Mouse (Mus musculus) stomach, postnatal 0 days (tissue): ENCODE data around the gene Krt7. TPM values are rescaled to one million over a fixed set of nuclear protein-coding genes. Genes with fewer than 3 reads are reported as not detected.

Experiments used
- ATAC-seq: fragments of 200-750 bp; cut with Nextera tagmentation; 2 replicates; pipeline ENCODE4 v1.8.0; 2017; ENCODE audit not compliant: low FRiP score, low TSS enrichment
- DNase-seq: peaks from one replicate; pipeline ENCODE4 v3.0.0-alpha.2; 2016; ENCODE audit warnings: low spot score
- H3K27ac ChIP-seq: fragments of 300-500 bp; sonication (generic); replicated peaks from 2 replicates; pipeline ENCODE4 v1.5.1; 2014; ENCODE audit warnings: mild to moderate bottlenecking, control low read depth
- H3K27me3 ChIP-seq: fragments of 300-500 bp; sonication (generic); 2 replicates; pipeline ENCODE4 v1.6.1; 2014; ENCODE audit warnings: low read length; ENCODE audit not compliant: control insufficient read depth, insufficient read depth
- H3K36me3 ChIP-seq: fragments of 300-500 bp; sonication (generic); 2 replicates; pipeline ENCODE4 v1.6.1; 2014; ENCODE audit warnings: low read length, mixed read lengths; ENCODE audit not compliant: control insufficient read depth, insufficient read depth
- H3K4me1 ChIP-seq: fragments of 300-500 bp; sonication (generic); replicated peaks from 2 replicates; pipeline ENCODE4 v1.6.1; 2014; ENCODE audit warnings: antibody characterized with exemption; ENCODE audit not compliant: control insufficient read depth, insufficient read depth
- H3K4me2 ChIP-seq: fragments of 300-500 bp; sonication (generic); replicated peaks from 2 replicates; pipeline ENCODE4 v1.6.1; 2014; ENCODE audit warnings: low read depth, mild to moderate bottlenecking, control low read depth, moderate library complexity
- H3K4me3 ChIP-seq: fragments of 300-500 bp; sonication (generic); 2 replicates; pipeline ENCODE4 v1.5.1; 2014; ENCODE audit warnings: low read depth, low read length, control low read depth
- H3K9ac ChIP-seq: fragments of 300-500 bp; sonication (generic); 2 replicates; pipeline ENCODE4 v1.6.1; 2014; ENCODE audit warnings: mild to moderate bottlenecking, low read length, control low read depth, mixed read lengths
- H3K9me3 ChIP-seq: fragments of 300-500 bp; sonication (generic); 2 replicates; pipeline ENCODE4 v1.6.1; 2016; ENCODE audit warnings: low read length; ENCODE audit not compliant: control insufficient read depth
- CTCF ChIP-seq: IDR thresholded peaks from 2 replicates; pipeline ENCODE4 v1.5.1; 2016; ENCODE audit warnings: antibody characterized with exemption, low read depth, mild to moderate bottlenecking, moderate library complexity
- EP300 ChIP-seq: optimal IDR thresholded peaks from 2 replicates; pipeline ENCODE3; 2016; ENCODE audit warnings: antibody characterized with exemption
- WGBS: fragments of 180-500 bp; shearing (Covaris S2); extraction: QIAGEN DNeasy Blood & Tissue Kit; methylation state at CpG from one replicate; pipeline ENCODE4 v1.1.7; 2014; 5-methylcytosine and 5-hydroxymethylcytosine counted together
- polyA plus RNA-seq: library from polyadenylated mRNA; unstranded; fragments of >200 nt; fragmentation: Nextera tagmentation; extraction: Ambion mirVana; gene quantifications from 2 replicates; pipeline ENCODE4 v1.2.1, GENCODE M21; 2015

The Krt7 gene
- polyA plus RNA-seq, 1 experiment from 2014 or later: 191 TPM

DNA sequence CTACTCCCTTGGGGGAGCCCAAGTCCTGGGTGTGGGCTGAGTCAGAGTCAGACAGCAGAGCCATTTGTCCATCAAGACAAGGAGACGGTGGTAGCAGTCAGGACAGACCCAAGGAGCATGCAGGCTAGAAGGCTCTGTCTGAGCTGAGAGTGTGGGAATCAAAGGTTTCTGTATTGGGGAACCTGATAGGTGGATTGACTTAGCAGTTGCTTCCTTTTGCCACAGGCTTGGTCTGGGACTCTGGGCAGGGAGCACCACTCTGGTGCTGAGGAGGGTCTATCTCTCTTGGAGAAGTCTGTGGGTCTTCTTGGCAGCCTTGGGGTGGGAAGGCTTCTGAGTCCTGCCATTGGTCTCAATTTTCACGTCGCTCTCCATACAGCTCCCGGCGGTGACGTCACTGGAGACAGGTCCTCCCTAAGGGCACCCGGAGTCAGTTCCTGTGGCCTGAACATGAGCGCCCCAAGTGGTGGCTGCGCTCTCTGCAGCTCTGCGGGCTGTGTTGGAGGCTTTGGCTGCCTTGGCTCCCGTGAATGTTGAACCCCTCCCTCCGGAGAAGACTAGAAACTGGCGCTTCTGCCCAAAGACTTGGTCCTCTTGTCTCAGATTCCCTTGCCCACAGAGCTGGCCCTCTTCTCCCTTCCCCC, 42.4 kb downstream of the Krt7 start:
- Histone ChIP-seq H3K27ac (no peak overlapping the region), H3K27me3 (no peaks in the 10 kb centered on the region), H3K4me3 (no peak overlapping the region), H3K9me3 (no peaks in the 10 kb centered on the region), H3K4me1 (no peaks in the 10 kb centered on the region), H3K36me3 (no peaks in the 10 kb centered on the region), H3K4me2 (no peak overlapping the region), H3K9ac (no peak overlapping the region)
- peak; percentile 86 for TF ChIP-seq CTCF
- TF ChIP-seq EP300: no peak
- ATAC-seq: peak; percentile 83
- 7% methylated on average over 13 of the region's 13 CpGs for WGBS
- peak; percentile 88 for DNase-seq

DNA sequence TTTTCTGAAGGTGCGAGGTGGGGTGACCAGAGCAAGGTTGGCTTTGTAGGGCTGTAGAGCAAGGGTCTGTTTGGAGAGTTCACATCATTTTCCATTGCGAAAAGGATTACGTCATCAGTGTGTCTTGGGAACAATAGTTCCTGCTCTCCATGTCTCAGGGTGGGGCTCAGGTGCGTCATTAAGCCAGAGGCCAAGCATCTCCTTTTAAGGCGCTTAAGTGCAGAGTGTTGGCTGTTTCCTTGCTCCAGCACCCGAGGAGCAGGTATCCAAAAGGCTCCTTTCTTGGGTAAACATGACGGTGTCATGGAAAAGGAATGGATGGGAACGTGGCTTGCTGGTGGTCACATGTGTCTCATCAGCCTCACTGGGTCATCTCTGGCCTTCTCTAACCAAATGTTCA, 43.9 kb downstream of the Krt7 start:
- Histone ChIP-seq H3K9me3 (no peaks in the 10 kb centered on the region), H3K4me2 (no peak overlapping the region), H3K36me3 (no peaks in the 10 kb centered on the region), H3K4me3 (no peak overlapping the region), H3K27ac (no peak overlapping the region), H3K27me3 (no peaks in the 10 kb centered on the region), H3K4me1 (no peaks in the 10 kb centered on the region), H3K9ac (no peak overlapping the region)
- 61% methylated on average over 8 of the region's 8 CpGs for WGBS
- TF ChIP-seq CTCF (no peak), EP300 (no peak)
- ATAC-seq: peak; percentile 55
- DNase-seq: no peak

DNA sequence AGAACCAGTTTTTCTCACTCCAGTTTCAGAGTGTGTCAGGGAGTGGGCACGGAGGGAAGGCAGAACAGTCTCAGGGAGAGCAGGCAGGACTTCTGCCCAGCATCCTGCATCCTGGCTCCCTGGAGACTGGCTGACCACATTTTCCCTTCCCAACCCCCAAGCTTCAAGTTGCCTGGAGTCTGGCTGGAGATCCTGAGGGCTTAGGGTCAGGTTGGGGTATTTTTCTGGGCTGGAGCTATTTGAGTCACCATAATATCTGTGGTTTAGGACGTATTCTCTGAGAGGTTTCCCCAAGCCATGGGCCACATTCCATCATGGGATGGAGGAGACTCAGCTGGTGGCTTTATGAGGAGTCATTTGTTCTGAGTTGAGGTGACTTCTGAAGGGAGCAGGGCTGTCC, 44.4 kb downstream of the Krt7 start:
- 65% methylated on average over 2 of the region's 2 CpGs for WGBS

DNA sequence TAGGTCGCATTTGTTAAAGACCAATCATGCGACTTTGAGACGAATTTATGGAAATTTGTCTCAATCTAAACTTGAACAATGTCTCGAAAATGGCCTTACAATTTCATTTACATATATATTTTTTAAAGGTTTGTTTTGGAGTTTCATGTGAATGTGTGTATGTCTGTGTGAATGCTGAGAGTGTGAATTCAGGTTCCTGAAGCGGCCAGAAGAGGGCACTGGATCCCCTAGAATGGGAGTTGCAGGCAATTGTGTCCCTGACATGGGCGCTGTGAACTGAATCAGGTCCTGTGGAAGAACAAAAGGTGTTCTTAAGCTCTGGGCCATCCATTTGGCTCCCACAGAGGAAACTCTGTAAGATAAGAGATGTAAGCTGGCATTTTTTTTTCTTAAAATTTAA, 45.0 kb downstream of the Krt7 start:
- TF ChIP-seq EP300: no peak
- TF ChIP-seq CTCF: peak; percentile 20; the same call in 1 of the 2 replicates
- DNase-seq (no peak), ATAC-seq (no peak)
- Histone ChIP-seq H3K4me3 (no peak overlapping the region), H3K27me3 (no peaks in the 10 kb centered on the region), H3K4me2 (no peak overlapping the region), H3K4me1 (no peaks in the 10 kb centered on the region), H3K9me3 (no peaks in the 10 kb centered on the region), H3K36me3 (no peaks in the 10 kb centered on the region), H3K27ac (no peak overlapping the region), H3K9ac (no peak overlapping the region)
- 87% methylated on average over 6 of the region's 6 CpGs for WGBS

More for the DNA sequence above, 44.4 kb downstream of the Krt7 start:
- Histone ChIP-seq H3K4me1 (no peaks in the 10 kb centered on the region), H3K9ac (no peak overlapping the region), H3K36me3 (no peaks in the 10 kb centered on the region), H3K9me3 (no peaks in the 10 kb centered on the region), H3K27ac (no peak overlapping the region), H3K4me2 (no peak overlapping the region), H3K27me3 (no peaks in the 10 kb centered on the region), H3K4me3 (no peak overlapping the region)
- TF ChIP-seq CTCF: no peak
- no peak for TF ChIP-seq EP300
- DNase-seq: no peak
- no peak for ATAC-seq

DNA sequence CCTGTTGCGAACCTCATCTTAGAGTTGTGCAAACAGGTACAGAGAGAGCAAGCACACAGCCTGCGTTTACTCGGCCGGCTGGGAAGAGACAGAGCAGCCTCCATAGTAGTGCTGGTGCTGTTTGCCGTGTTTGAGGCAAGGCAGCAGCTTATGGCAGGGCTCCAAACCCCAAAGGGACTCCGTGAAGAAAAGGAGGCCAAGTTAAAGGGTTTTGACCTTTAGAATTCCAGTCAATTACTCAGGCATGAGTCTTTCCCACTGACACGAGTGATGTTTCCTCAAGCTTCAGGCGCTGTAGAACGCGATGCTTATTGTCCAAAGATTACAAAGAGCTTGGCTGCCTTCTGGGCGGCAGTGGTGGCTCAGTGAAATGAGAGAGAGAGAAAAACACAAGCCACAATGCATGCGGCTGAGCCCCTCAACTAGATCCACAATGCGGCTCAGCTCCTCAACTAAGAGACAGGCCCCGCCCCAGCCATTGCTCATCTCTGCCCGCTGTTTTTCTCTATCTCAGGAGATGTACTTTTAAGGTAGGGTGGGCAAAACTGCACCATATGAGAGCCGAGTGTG, 47.6 kb downstream of the Krt7 start:
- no peak for ATAC-seq
- Histone ChIP-seq H3K9ac (no peak overlapping the region), H3K4me2 (no peak overlapping the region), H3K36me3 (no peaks in the 10 kb centered on the region), H3K27me3 (no peaks in the 10 kb centered on the region), H3K4me3 (no peak overlapping the region), H3K27ac (no peak overlapping the region), H3K9me3 (no peaks in the 10 kb centered on the region), H3K4me1 (no peaks in the 10 kb centered on the region)
- TF ChIP-seq CTCF (no peak), EP300 (no peak)
- WGBS: 34% methylated on average over 16 of the region's 16 CpGs
- DNase-seq: no peak

DNA sequence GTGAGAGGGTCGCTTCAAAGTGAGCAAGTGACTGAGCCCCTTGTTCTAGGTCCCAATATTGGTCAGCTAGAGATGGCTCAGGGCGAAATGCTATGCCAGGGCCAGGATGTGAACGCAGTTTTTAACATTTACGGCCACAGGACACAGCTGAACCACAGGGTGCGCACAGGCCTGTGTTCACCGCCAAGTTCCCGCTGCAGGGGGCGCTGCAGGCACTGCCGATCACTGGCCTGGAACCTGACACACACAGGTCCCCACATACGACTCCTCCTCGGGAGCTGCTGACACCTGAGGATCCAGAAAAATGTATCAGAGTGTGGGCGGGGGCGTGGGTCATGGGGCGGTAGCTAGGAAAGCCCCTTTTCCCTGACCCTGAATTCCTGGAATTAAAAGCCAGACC, 48.4 kb downstream of the Krt7 start:
- no peak for TF ChIP-seq EP300
- TF ChIP-seq CTCF: peak; percentile 33; the same call in 1 of the 2 replicates
- H3K9ac ChIP-seq: no peak overlapping the region
- ATAC-seq (no peak), DNase-seq (peak; percentile 25)
- H3K4me1 ChIP-seq: no peaks in the 10 kb centered on the region
- no peak overlapping the region for H3K4me3 ChIP-seq
- H3K27ac ChIP-seq: no peak overlapping the region
- no peaks in the 10 kb centered on the region for H3K36me3 ChIP-seq
- H3K9me3 ChIP-seq: no peaks in the 10 kb centered on the region
- WGBS: 77% methylated on average over 14 of the region's 14 CpGs
- H3K4me2 ChIP-seq: no peak overlapping the region
- no peaks in the 10 kb centered on the region for H3K27me3 ChIP-seq
